Mouse (Mus musculus): Measurements from ENCODE around the gene Lpar1. TPM values are rescaled to one million over a fixed set of nuclear protein-coding genes. Genes with fewer than 3 reads are reported as not detected.

Lpar1 gene
- polyA plus RNA-seq, 1 experiment, result 47.0 TPM

- 19% methylated on average over 3 of the region's 3 CpGs for WGBS
- Histone ChIP-seq H3K4me3 (ENCODE audit: low read depth, low read length) (no peak overlapping the region), H3K27me3 (ENCODE audit: control insufficient read depth, insufficient read depth, low read length) (no peaks in the 10 kb centered on the region), H3K27ac (ENCODE audit: insufficient read depth, low read depth, low read length) (peak overlapping the region; percentile 84), H3K36me3 (ENCODE audit: control insufficient read depth, insufficient read depth, low read length) (no peaks in the 10 kb centered on the region), H3K4me1 (ENCODE audit: control insufficient read depth, insufficient read depth, insufficient read length, low read length) (peaks cover 21% of the 10 kb centered on the region)
- no peak for TF ChIP-seq POLR2A (IDR thresholded peaks at IDR 0.05; ENCODE audit: low read depth, low read length)
- no peak for TF ChIP-seq CTCF (IDR thresholded peaks at IDR 0.05; ENCODE audit: extremely low read depth, insufficient read length, insufficient replicate concordance, low read depth, low read length)
These were observed 25.8 kb downstream of the Lpar1 start for GRCm38 (mm10) chr4:58527852-58528251.

DNA sequence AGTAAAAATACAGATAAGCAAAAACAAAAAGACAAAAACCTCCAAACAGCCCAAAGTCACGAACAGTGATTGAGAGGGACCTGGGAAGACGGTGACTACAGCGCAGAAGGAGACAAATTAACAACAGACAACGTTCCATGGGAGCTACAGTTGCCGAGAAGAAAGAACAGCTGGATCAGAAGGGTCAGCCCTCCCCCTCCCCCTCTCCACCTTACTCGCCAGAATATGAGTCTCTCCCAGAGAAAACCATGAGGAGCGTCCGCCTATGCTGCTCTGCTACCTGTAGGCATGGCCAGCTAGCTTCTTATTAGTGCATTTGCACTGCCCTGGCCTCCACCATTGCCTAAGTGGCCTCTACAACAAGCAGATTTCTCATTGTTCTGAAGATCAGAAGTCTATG, 32.6 kb downstream of the Lpar1 start:
- Histone ChIP-seq H3K4me3 (ENCODE audit: low read depth, low read length) (no peak overlapping the region), H3K4me1 (ENCODE audit: control insufficient read depth, insufficient read depth, insufficient read length, low read length) (peaks cover 7% of the 10 kb centered on the region; the same call in 1 of the 2 replicates), H3K27ac (ENCODE audit: insufficient read depth, low read depth, low read length) (no peak overlapping the region), H3K27me3 (ENCODE audit: control insufficient read depth, insufficient read depth, low read length) (no peaks in the 10 kb centered on the region), H3K36me3 (ENCODE audit: control insufficient read depth, insufficient read depth, low read length) (no peaks in the 10 kb centered on the region)
- 79% methylated on average over 8 of the region's 8 CpGs for WGBS
- TF ChIP-seq CTCF (IDR thresholded peaks at IDR 0.05; ENCODE audit: extremely low read depth, insufficient read length, insufficient replicate concordance, low read depth, low read length) (no peak), POLR2A (IDR thresholded peaks at IDR 0.05; ENCODE audit: low read depth, low read length) (no peak)

- Histone ChIP-seq H3K27ac (ENCODE audit: insufficient read depth, low read depth, low read length) (no peak overlapping the region), H3K4me1 (ENCODE audit: control insufficient read depth, insufficient read depth, insufficient read length, low read length) (peaks cover 6% of the 10 kb centered on the region; the same call in 1 of the 2 replicates), H3K4me3 (ENCODE audit: low read depth, low read length) (no peak overlapping the region), H3K36me3 (ENCODE audit: control insufficient read depth, insufficient read depth, low read length) (no peaks in the 10 kb centered on the region), H3K27me3 (ENCODE audit: control insufficient read depth, insufficient read depth, low read length) (no peaks in the 10 kb centered on the region)
- no peak for TF ChIP-seq CTCF (IDR thresholded peaks at IDR 0.05; ENCODE audit: extremely low read depth, insufficient read length, insufficient replicate concordance, low read depth, low read length)
- no peak for TF ChIP-seq POLR2A (IDR thresholded peaks at IDR 0.05; ENCODE audit: low read depth, low read length)
- WGBS, result 89% methylated on average over 5 of the region's 5 CpGs
These were observed 33.2 kb downstream of the Lpar1 start for GRCm38 (mm10) chr4:58520531-58520930.

DNA sequence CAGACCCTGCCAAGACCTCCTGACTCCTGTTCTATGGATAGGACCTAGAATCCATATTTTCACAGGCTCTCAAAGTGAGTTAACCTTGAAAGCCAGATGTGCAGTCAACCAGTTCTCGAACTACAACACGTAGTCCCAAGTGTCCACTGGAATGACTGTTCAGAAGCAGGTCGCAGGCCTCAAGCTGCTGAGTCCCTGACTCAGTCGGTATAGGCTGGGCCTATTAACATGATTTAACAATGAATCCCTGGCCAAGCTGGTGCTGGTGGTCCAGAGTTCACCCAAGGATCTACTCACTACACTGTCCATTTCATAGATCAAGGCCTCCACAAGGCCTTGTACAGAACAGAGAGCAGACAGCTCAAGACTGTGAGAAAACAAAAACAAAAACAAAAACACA, 33.8 kb downstream of the Lpar1 start:
- Histone ChIP-seq H3K4me3 (ENCODE audit: low read depth, low read length) (no peak overlapping the region), H3K27me3 (ENCODE audit: control insufficient read depth, insufficient read depth, low read length) (no peaks in the 10 kb centered on the region), H3K36me3 (ENCODE audit: control insufficient read depth, insufficient read depth, low read length) (0 out of 2 replicates have a peak, but pooled peaks cover 2% of the 10 kb centered on the region), H3K27ac (ENCODE audit: insufficient read depth, low read depth, low read length) (no peak overlapping the region), H3K4me1 (ENCODE audit: control insufficient read depth, insufficient read depth, insufficient read length, low read length) (peaks cover 6% of the 10 kb centered on the region; the same call in 1 of the 2 replicates)
- WGBS, result 91% methylated on average over 4 of the region's 4 CpGs
- TF ChIP-seq CTCF (IDR thresholded peaks at IDR 0.05; ENCODE audit: extremely low read depth, insufficient read length, insufficient replicate concordance, low read depth, low read length), result no peak

GRCm38 (mm10) chr4:58518215-58518988, 35.3 kb downstream of the Lpar1 start:
- no peak for TF ChIP-seq POLR2A (IDR thresholded peaks at IDR 0.05; ENCODE audit: low read depth, low read length)
- no peak for TF ChIP-seq CTCF (IDR thresholded peaks at IDR 0.05; ENCODE audit: extremely low read depth, insufficient read length, insufficient replicate concordance, low read depth, low read length)
- H3K27me3 ChIP-seq (ENCODE audit: control insufficient read depth, insufficient read depth, low read length), result no peaks in the 10 kb centered on the region
- H3K36me3 ChIP-seq (ENCODE audit: control insufficient read depth, insufficient read depth, low read length), result 0 out of 2 replicates have a peak, but pooled peaks cover 2% of the 10 kb centered on the region
- H3K27ac ChIP-seq (ENCODE audit: insufficient read depth, low read depth, low read length), result 0 out of 2 replicates have a peak overlapping the region, but pooled peaks have one; percentile 9
- 57% methylated on average over 9 of the region's 9 CpGs for WGBS
- H3K4me1 ChIP-seq (ENCODE audit: control insufficient read depth, insufficient read depth, insufficient read length, low read length), result peaks cover 6% of the 10 kb centered on the region; the same call in 1 of the 2 replicates
- no peak overlapping the region for H3K4me3 ChIP-seq (ENCODE audit: low read depth, low read length)

GRCm38 (mm10) chr4:58516810-58517209, 36.9 kb downstream of the Lpar1 start:
- H3K36me3 ChIP-seq (ENCODE audit: control insufficient read depth, insufficient read depth, low read length), result 0 out of 2 replicates have a peak, but pooled peaks cover 2% of the 10 kb centered on the region
- TF ChIP-seq CTCF (IDR thresholded peaks at IDR 0.05; ENCODE audit: extremely low read depth, insufficient read length, insufficient replicate concordance, low read depth, low read length) (no peak), POLR2A (IDR thresholded peaks at IDR 0.05; ENCODE audit: low read depth, low read length) (no peak)
- 66% methylated on average over 3 of the region's 3 CpGs for WGBS

DNA sequence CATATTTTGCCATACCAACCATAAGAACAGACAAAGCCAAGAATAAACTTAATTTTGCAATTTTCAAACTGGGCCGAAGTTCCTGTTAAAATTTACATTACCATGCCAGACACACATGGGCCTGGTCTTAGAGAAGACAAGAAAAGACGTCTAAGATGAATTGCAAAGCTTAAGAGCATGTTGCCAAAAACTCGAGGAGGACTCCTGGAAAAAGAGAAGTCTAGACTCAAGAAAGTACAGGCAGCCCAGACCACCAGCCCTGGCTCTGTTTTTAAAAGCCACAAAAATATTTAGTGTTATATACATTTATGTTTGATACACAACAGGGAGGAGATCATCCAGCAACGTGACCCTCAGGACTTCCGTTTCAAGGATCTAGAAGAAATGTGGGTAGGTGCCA, 37.5 kb downstream of the Lpar1 start:
- Histone ChIP-seq H3K36me3 (ENCODE audit: control insufficient read depth, insufficient read depth, low read length) (0 out of 2 replicates have a peak, but pooled peaks cover 2% of the 10 kb centered on the region), H3K27ac (ENCODE audit: insufficient read depth, low read depth, low read length) (no peak overlapping the region), H3K4me1 (ENCODE audit: control insufficient read depth, insufficient read depth, insufficient read length, low read length) (peaks cover 12% of the 10 kb centered on the region; the same call in 1 of the 2 replicates), H3K4me3 (ENCODE audit: low read depth, low read length) (no peak overlapping the region), H3K27me3 (ENCODE audit: control insufficient read depth, insufficient read depth, low read length) (no peaks in the 10 kb centered on the region)
- TF ChIP-seq POLR2A (IDR thresholded peaks at IDR 0.05; ENCODE audit: low read depth, low read length), result no peak
- TF ChIP-seq CTCF (IDR thresholded peaks at IDR 0.05; ENCODE audit: extremely low read depth, insufficient read length, insufficient replicate concordance, low read depth, low read length), result no peak
- 79% methylated on average over 5 of the region's 5 CpGs for WGBS

More at GRCm38 (mm10) chr4:58516810-58517209, 36.9 kb downstream of the Lpar1 start:
- no peaks in the 10 kb centered on the region for H3K27me3 ChIP-seq (ENCODE audit: control insufficient read depth, insufficient read depth, low read length)
- no peak overlapping the region for H3K4me3 ChIP-seq (ENCODE audit: low read depth, low read length)
- H3K4me1 ChIP-seq (ENCODE audit: control insufficient read depth, insufficient read depth, insufficient read length, low read length), result peaks cover 10% of the 10 kb centered on the region; the same call in 1 of the 2 replicates
- H3K27ac ChIP-seq (ENCODE audit: insufficient read depth, low read depth, low read length), result no peak overlapping the region
